Mouse (Mus musculus) olfactory bulb, adult 2 months (tissue): ENCODE results near the gene Ccdc84.
A peak's percentile ranks its signal among the peaks of the same experiment; 100 is the strongest.

Experiments
- CTCF ChIP-seq: fragments of 200-500 bp; IDR thresholded peaks from 2 replicates; pipeline ENCODE4 v1.5.1; 2012; ENCODE audit warnings: low read depth, mild to moderate bottlenecking, low read length, moderate library complexity; ENCODE audit not compliant: insufficient read depth
- POLR2A ChIP-seq: fragments of 200-500 bp; IDR thresholded peaks from 2 replicates; pipeline ENCODE4 v1.6.1; 2012; ENCODE audit warnings: mild to moderate bottlenecking, low read depth, low read length, moderate library complexity; ENCODE audit not compliant: insufficient read depth

DNA sequence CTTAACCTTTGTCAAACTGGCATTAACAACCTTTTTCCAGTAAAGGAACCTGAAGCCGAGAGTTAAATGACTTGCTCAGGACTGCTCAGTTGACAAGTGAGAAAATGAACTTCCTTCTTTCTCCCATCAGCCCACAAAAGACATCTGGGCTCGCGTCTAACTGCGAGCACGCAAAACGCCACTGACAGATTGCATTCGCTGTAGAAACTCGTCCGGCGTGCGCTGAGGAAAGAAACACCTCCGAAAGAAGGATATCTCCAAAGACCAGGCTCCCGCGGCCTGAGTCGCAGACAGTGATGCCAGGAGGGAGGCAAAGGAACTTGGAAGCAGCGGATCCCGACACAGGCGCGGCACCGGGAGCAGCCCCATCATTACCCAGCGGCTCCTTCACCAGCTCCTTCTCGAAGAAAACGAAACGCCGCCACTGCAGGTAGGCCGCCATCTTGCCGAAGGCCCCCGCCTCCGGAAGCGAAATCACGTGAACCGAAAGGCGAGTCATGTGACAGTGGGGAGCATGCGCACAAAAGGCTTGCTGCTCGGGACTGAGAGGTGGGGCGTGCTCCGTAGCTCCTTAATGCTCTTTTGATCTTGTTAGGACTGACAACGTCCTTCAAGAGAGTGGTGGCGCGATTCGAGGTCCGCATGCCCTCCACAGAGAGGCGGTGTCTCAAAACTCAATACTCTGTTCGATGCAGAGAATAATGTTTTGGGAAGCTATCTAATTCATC, 57.0 kb downstream of the Ccdc84 start, which contains the start of gene Vps11:
- peak; percentile 86 for TF ChIP-seq POLR2A
- no peak for TF ChIP-seq CTCF
